Mouse (Mus musculus): ENCODE measurements around the gene Dnaaf2. TPM values are rescaled to one million over a fixed set of nuclear protein-coding genes. Genes with fewer than 3 reads are reported as not detected.
A peak's percentile ranks its signal among the peaks of the same experiment; 100 is the strongest.

Gene Dnaaf2
- total and polyA plus RNA-seq, 2 experiments = 0.64 to 1.0 TPM

DNA sequence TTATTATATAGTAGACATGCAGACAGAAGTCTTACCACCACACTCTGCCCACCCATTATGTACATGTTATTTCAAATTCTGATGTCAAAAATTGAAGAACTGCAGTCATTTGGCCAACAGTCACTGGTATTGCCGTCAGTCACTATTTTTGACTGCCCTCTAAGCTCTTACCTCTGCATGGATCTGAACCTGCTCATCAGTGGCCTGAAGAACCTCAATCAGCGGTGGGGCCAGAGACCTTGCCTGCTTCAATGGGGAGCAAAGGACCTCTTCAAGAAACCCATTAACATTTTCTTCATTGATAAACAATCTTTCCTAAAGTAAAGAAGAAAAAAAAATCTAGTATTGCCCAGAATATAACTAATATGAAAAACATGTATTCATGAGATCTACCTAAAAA is 5.6 kb downstream of the Dnaaf2 start:
- no peaks in the 10 kb centered on the region; the same call in 1 of the 2 replicates for H3K36me3 ChIP-seq (ENCODE audit: control insufficient read depth, insufficient read depth, low read length)
- WGBS = 91% methylated on average over 2 of the region's 2 CpGs
- peaks cover 4% of the 10 kb centered on the region; the same call in 1 of the 2 replicates for H3K79me2 ChIP-seq (ENCODE audit: control insufficient read depth, insufficient read depth, low read length)
- H3K27ac ChIP-seq (replicated peaks; ENCODE audit: insufficient read depth, low read depth, low read length) = no peak overlapping the region
- no peak for DNase-seq (ENCODE audit: extremely low read depth, low read depth, low spot score)
- H3K4me3 ChIP-seq (ENCODE audit: insufficient read depth, low read depth, low read length) = no peak overlapping the region
- peaks cover 2% of the 10 kb centered on the region for H3K4me1 ChIP-seq (ENCODE audit: control insufficient read depth, insufficient read depth, low read length)
- H3K27me3 ChIP-seq (ENCODE audit: control insufficient read depth, insufficient read depth, low read length) = no peaks in the 10 kb centered on the region
- TF ChIP-seq CTCF (IDR thresholded peaks at IDR 0.05; ENCODE audit: low read depth, low read length) = no peak
- TF ChIP-seq POLR2A (IDR thresholded peaks at IDR 0.05; ENCODE audit: extremely low read depth, insufficient read depth, low read length) = no peak
- no peak overlapping the region for H3K9ac ChIP-seq (ENCODE audit: low read depth, low read length)

DNA sequence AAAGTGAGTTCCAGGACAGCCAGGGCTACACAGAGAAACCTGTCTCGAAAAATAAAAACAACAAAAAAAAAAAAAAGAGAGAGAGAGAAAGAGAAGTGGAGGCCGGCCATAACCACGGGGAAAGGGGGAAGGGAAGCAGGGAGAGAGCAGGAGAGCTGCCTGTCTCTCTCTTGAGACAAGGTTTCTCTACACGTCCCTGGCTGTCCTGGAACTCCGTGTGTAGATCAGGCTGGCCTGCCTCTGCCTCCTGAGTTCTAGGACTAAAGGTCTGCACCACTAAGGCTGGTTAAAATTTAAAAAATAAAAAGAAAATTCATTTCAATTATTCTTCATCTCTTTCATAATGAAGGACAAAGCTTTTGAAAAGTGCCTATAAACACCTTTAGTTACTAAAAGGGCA is 6.8 kb downstream of the Dnaaf2 start:
- H3K27me3 ChIP-seq (ENCODE audit: control insufficient read depth, insufficient read depth, low read length) = no peaks in the 10 kb centered on the region
- TF ChIP-seq POLR2A (IDR thresholded peaks at IDR 0.05; ENCODE audit: extremely low read depth, insufficient read depth, low read length) = no peak
- TF ChIP-seq CTCF (IDR thresholded peaks at IDR 0.05; ENCODE audit: low read depth, low read length) = no peak
- H3K27ac ChIP-seq (replicated peaks; ENCODE audit: insufficient read depth, low read depth, low read length) = no peak overlapping the region
- H3K4me3 ChIP-seq (ENCODE audit: insufficient read depth, low read depth, low read length) = no peak overlapping the region
- 87% methylated on average over 5 of the region's 5 CpGs for WGBS
- H3K36me3 ChIP-seq (ENCODE audit: control insufficient read depth, insufficient read depth, low read length) = no peaks in the 10 kb centered on the region; the same call in 1 of the 2 replicates
- no peak overlapping the region for H3K9ac ChIP-seq (ENCODE audit: low read depth, low read length)
- peaks cover 10% of the 10 kb centered on the region for H3K4me1 ChIP-seq (ENCODE audit: control insufficient read depth, insufficient read depth, low read length)
- H3K79me2 ChIP-seq (ENCODE audit: control insufficient read depth, insufficient read depth, low read length) = no peaks in the 10 kb centered on the region; the same call in 1 of the 2 replicates
- DNase-seq (ENCODE audit: extremely low read depth, low read depth, low spot score) = no peak

DNA sequence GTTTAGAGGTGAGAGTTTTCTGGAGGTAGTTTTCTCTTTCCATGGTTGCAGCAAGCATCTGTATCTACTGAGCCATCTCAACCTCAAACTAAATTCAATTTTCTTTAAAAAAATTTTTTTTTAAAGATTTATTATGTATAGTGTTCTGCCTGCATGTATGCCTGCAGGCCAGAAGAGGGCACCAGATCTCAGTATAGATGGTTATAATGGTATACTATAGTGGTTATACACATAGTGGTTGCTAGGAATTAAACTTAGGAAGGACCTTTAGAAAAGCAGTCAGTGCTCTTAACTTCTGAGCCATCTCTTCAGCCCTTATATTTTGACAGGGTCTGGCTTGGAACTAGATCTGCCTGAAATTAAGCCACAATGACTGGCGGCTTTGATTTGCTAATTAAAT is 7.7 kb downstream of the Dnaaf2 start:
- no peak overlapping the region for H3K27ac ChIP-seq (replicated peaks; ENCODE audit: insufficient read depth, low read depth, low read length)
- no peak overlapping the region for H3K4me3 ChIP-seq (ENCODE audit: insufficient read depth, low read depth, low read length)
- TF ChIP-seq CTCF (IDR thresholded peaks at IDR 0.05; ENCODE audit: low read depth, low read length) = 0 out of 2 replicates have a peak, but pooled peaks have one; percentile 2
- no peak for TF ChIP-seq POLR2A (IDR thresholded peaks at IDR 0.05; ENCODE audit: extremely low read depth, insufficient read depth, low read length)
- H3K4me1 ChIP-seq (ENCODE audit: control insufficient read depth, insufficient read depth, low read length) = peaks cover 10% of the 10 kb centered on the region
- peaks cover under 1% of the 10 kb centered on the region; the same call in 1 of the 2 replicates for H3K79me2 ChIP-seq (ENCODE audit: control insufficient read depth, insufficient read depth, low read length)
- H3K36me3 ChIP-seq (ENCODE audit: control insufficient read depth, insufficient read depth, low read length) = no peaks in the 10 kb centered on the region; the same call in 1 of the 2 replicates
- no peak overlapping the region for H3K9ac ChIP-seq (ENCODE audit: low read depth, low read length)
- H3K27me3 ChIP-seq (ENCODE audit: control insufficient read depth, insufficient read depth, low read length) = no peaks in the 10 kb centered on the region
- 97% methylated on average over 1 of the region's 1 CpGs for WGBS
- DNase-seq (ENCODE audit: extremely low read depth, low read depth, low spot score) = no peak

DNA sequence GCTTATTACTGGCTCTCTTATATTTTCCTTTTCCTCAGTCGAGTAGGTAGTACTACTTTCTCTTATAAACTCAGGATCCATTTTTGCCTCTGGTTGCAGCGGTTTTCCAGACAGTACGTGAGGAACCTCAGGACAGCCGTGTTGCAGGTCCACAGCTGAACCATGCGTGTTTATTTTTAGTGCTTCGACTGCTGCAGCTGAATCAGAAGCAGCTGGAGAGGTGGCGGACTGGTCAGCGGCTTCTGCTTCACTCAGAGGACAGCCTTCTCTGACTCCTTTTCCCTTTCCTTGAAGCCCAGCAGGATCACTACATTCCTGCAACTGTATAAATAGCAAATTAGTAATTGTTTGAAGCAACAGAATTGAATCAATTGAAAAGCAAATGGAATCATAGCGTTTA is 8.2 kb downstream of the Dnaaf2 start:
- Histone ChIP-seq H3K4me1 (ENCODE audit: control insufficient read depth, insufficient read depth, low read length) (peaks cover 14% of the 10 kb centered on the region), H3K36me3 (ENCODE audit: control insufficient read depth, insufficient read depth, low read length) (no peaks in the 10 kb centered on the region; the same call in 1 of the 2 replicates), H3K79me2 (ENCODE audit: control insufficient read depth, insufficient read depth, low read length) (peaks cover 5% of the 10 kb centered on the region; the same call in 1 of the 2 replicates), H3K27ac (replicated peaks; ENCODE audit: insufficient read depth, low read depth, low read length) (no peak overlapping the region), H3K27me3 (ENCODE audit: control insufficient read depth, insufficient read depth, low read length) (no peaks in the 10 kb centered on the region), H3K9ac (ENCODE audit: low read depth, low read length) (no peak overlapping the region), H3K4me3 (ENCODE audit: insufficient read depth, low read depth, low read length) (no peak overlapping the region)
- TF ChIP-seq CTCF (IDR thresholded peaks at IDR 0.05; ENCODE audit: low read depth, low read length) = no peak
- 95% methylated on average over 9 of the region's 9 CpGs for WGBS
- DNase-seq (ENCODE audit: extremely low read depth, low read depth, low spot score) = no peak

DNA sequence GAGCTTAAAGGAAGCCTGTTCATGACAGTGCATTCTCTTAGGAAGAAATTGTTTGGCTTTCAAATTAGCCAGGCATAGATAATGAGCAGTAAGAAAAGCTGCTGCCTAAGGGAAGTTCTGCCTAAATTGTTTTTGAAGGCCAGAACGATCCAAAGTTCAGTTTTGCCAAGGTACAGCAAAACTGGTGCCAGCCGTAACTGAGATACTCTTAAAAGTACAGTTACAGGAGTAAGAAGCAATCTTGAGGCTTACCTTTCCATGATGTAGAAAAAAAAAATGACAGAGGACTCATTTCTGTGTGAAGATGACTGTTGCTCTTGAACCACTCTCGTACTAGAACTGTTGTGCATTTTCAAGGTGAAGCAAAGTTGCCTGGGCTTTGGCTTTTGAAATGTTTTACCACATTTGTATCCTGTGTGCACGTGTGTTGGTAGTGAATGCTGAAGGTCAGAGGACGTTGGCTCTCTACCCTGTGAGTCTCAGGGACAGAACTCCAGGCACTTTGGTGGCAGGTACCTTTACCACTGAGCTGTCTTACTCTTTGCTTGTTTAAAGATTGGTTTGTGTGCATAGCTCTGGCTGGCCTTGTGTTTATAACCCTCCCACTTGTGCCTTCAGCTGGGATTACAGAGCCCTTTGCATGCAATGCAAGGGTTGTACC is 11.3 kb downstream of the Dnaaf2 start:
- Histone ChIP-seq H3K36me3 (ENCODE audit: control insufficient read depth, insufficient read depth, low read length) (peaks cover 3% of the 10 kb centered on the region; the same call in 1 of the 2 replicates), H3K4me1 (ENCODE audit: control insufficient read depth, insufficient read depth, low read length) (peaks cover 15% of the 10 kb centered on the region), H3K4me3 (ENCODE audit: insufficient read depth, low read depth, low read length) (no peak overlapping the region), H3K79me2 (ENCODE audit: control insufficient read depth, insufficient read depth, low read length) (peaks cover 11% of the 10 kb centered on the region; the same call in 1 of the 2 replicates), H3K27me3 (ENCODE audit: control insufficient read depth, insufficient read depth, low read length) (no peaks in the 10 kb centered on the region), H3K27ac (replicated peaks; ENCODE audit: insufficient read depth, low read depth, low read length) (peak overlapping the region; percentile 86), H3K9ac (ENCODE audit: low read depth, low read length) (no peak overlapping the region; the same call in 1 of the 2 replicates)
- WGBS = 9% methylated on average over 5 of the region's 5 CpGs
- TF ChIP-seq POLR2A (IDR thresholded peaks at IDR 0.05; ENCODE audit: extremely low read depth, insufficient read depth, low read length) = no peak
- TF ChIP-seq CTCF (IDR thresholded peaks at IDR 0.05; ENCODE audit: low read depth, low read length) = no peak
- DNase-seq (ENCODE audit: extremely low read depth, low read depth, low spot score) = peak; percentile 96

DNA sequence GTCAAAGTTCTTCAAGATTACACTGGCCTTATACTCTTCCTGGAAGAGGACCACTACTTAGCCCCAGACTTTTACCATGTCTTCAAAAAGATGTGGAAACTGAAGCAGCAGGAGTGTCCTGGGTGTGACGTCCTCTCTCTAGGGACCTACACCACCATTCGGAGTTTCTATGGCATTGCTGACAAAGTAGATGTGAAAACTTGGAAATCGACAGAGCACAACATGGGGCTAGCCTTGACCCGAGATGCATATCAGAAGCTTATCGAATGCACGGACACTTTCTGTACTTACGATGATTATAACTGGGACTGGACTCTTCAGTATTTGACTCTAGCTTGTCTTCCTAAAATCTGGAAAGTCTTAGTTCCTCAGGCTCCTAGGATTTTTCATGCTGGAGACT is 12.9 kb downstream of the Dnaaf2 start:
- H3K36me3 ChIP-seq (ENCODE audit: control insufficient read depth, insufficient read depth, low read length) = peaks cover 3% of the 10 kb centered on the region; the same call in 1 of the 2 replicates
- H3K27me3 ChIP-seq (ENCODE audit: control insufficient read depth, insufficient read depth, low read length) = no peaks in the 10 kb centered on the region
- peak overlapping the region; percentile 86 for H3K4me3 ChIP-seq (ENCODE audit: insufficient read depth, low read depth, low read length)
- no peak for TF ChIP-seq CTCF (IDR thresholded peaks at IDR 0.05; ENCODE audit: low read depth, low read length)
- TF ChIP-seq POLR2A (IDR thresholded peaks at IDR 0.05; ENCODE audit: extremely low read depth, insufficient read depth, low read length) = no peak
- WGBS = 20% methylated on average over 7 of the region's 7 CpGs
- H3K4me1 ChIP-seq (ENCODE audit: control insufficient read depth, insufficient read depth, low read length) = peaks cover 15% of the 10 kb centered on the region
- no peak overlapping the region; the same call in 1 of the 2 replicates for H3K27ac ChIP-seq (replicated peaks; ENCODE audit: insufficient read depth, low read depth, low read length)
- H3K79me2 ChIP-seq (ENCODE audit: control insufficient read depth, insufficient read depth, low read length) = peaks cover 11% of the 10 kb centered on the region; the same call in 1 of the 2 replicates
- peak overlapping the region; percentile 90 for H3K9ac ChIP-seq (ENCODE audit: low read depth, low read length)
- peak; percentile 26 for DNase-seq (ENCODE audit: extremely low read depth, low read depth, low spot score)

All from liver, adult 2 months (tissue).